Mouse (Mus musculus) myocyte (in vitro differentiated cells): Measurements from ENCODE around the gene Soat1.

ENCODE experiments used
- E2F4 ChIP-seq: IDR thresholded peaks from one replicate; pipeline ENCODE4 v1.6.1; 2011; ENCODE audit warnings: mild to moderate bottlenecking, control low read depth, moderate library complexity; ENCODE audit not compliant: insufficient read depth
- MAX ChIP-seq: IDR thresholded peaks from one replicate; pipeline ENCODE4 v1.6.1; 2011; ENCODE audit warnings: low read depth, mild to moderate bottlenecking, control low read depth
- MYOD1 ChIP-seq, 3 experiments: IDR thresholded peaks; one replicate each; pipeline ENCODE4 v1.6.1; 2011; ENCODE audit warnings: control low read depth in 2 of 3, low read depth in 2 of 3, mild to moderate bottlenecking in 2 of 3, moderate library complexity in 1 of 3; ENCODE audit not compliant: insufficient read length in 2 of 3, control insufficient read depth in 1 of 3
- MYOG ChIP-seq, 3 experiments: IDR thresholded peaks; one replicate each; pipeline ENCODE4 v1.6.1; 2011; ENCODE audit warnings: control low read depth in 2 of 3, low read depth in 2 of 3, mild to moderate bottlenecking in 2 of 3; ENCODE audit not compliant: insufficient read length in 2 of 3, control insufficient read depth in 1 of 3, insufficient read depth in 1 of 3
- POLR2A ChIP-seq: IDR thresholded peaks from one replicate; pipeline ENCODE4 v1.6.1; 2011; ENCODE audit warnings: low read depth, mild to moderate bottlenecking, control low read depth, moderate library complexity; ENCODE audit not compliant: insufficient read length
- POLR2AphosphoS2 ChIP-seq: IDR thresholded peaks from one replicate; pipeline ENCODE4 v1.6.1; 2011; ENCODE audit warnings: low read depth, control low read depth; ENCODE audit not compliant: insufficient read length
- SRF ChIP-seq: IDR thresholded peaks from one replicate; pipeline ENCODE4 v1.6.1; 2011; ENCODE audit warnings: low read depth; ENCODE audit not compliant: control insufficient read depth, insufficient read length
- TCF12 ChIP-seq: IDR thresholded peaks from one replicate; pipeline ENCODE4 v1.6.1; 2011; ENCODE audit warnings: mild to moderate bottlenecking, control low read depth; ENCODE audit not compliant: poor library complexity, insufficient read depth, severe bottlenecking
- TCF3 ChIP-seq: IDR thresholded peaks from one replicate; pipeline ENCODE4 v1.6.1; 2011; ENCODE audit warnings: low read depth, control low read depth; ENCODE audit not compliant: insufficient read length
- USF1 ChIP-seq: IDR thresholded peaks from one replicate; pipeline ENCODE4 v1.6.1; 2011; ENCODE audit warnings: low read depth, mild to moderate bottlenecking, control low read depth, moderate library complexity

DNA sequence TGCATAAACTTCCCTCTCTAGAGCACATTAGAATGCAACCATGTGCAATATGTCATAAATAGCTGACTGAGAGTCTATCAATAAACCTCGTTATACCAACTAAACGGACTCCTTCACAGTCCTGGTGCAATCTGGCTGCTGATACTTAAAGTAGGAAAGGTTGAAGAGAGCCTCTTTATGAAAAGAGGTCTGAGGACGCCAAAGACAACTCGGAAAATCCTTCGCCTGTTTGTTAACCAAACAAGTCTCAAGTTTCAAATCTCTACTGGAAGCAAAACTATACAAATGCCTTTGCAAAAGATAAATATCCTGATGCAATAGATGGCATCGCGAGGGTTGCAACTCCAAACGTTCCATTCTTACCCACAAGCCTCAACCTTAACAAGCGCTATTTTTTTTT is 9.2 kb downstream of the Soat1 start:
- TF ChIP-seq POLR2AphosphoS2 (no peak), SRF (no peak), TCF3 (no peak), E2F4 (no peak), TCF12 (no peak), USF1 (no peak), POLR2A (no peak), MAX (no peak), MYOD1 (IDR thresholded peaks at IDR 0.05; ENCODE audit: control insufficient read depth in 1 of 3, insufficient read length in 2 of 3, low read depth in 2 of 3) (no peak), MYOG (IDR thresholded peaks at IDR 0.05; ENCODE audit: control insufficient read depth in 1 of 3, insufficient read depth in 1 of 3, insufficient read length in 2 of 3, low read depth in 2 of 3) (no peak)
